Mouse (Mus musculus) monocyte, adult 2 months (primary cell): ENCODE data around the gene Gne.

Experiments used
- DNase-seq, 2 experiments: peaks; one replicate each; pipeline ENCODE4 v3.0.0; 2022; ENCODE audit warnings: low spot score in 2 of 2, low read depth in 1 of 2

The Gne gene

GRCm38 (mm10) chr4:44083945-44084344, at the start of gene Gne:
Gne (minus strand) TSS chr4:44084177.
- no peak for DNase-seq

DNA sequence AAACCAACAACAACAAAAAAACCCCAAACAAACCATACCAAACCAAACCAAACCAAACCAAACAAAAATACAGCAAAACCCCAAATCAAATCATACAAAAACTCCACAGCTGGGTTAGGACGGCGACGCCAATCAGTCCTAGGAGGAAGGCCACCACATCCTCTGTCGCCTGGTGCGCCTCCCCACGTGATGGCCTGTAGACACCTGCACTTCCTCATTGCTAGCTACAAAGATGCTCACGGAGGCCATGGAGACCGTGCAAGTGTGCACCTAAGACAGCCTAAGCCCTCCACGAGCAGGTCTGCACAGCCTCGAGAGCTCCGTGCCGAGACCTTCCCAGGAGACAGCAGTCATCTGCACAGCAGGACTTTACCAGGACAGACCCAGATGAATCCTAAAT, 42.8 kb upstream of the Gne start:
- DNase-seq, result no peak

DNA sequence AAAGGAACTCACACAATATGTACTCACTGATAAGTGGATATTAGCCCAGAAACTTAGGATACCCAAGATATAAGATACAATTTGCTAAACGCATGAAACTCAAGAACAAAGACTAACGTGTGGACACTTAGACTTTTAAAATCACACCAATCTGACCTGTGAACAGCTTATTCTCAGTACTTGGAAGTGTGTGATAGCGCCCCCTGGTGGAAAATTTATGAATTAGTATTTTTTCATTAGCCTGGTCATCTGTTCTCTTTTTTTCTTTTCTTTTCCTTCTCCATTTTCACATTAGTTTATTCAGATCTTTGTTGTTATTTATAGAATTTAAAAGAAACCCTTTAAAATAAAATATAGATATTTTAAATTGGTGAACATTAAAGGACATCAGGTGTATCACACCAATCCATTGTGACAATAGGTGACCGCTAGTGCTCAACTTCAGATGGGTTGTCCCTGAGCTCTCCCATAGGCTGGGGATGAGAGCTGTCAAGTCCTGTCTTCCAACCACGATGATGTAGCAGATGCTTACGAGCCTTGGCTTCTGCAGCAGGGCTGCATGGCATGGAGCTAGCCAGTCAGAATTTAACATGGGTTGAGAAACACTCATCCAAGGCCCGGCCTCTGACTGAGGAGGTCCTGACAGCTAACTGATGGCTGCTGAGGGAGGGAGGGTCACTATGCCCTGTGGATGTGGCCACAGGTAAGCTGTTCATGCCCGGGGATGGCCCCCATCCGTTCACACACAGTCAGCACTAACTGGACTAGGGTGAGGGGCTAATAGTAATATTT, 35.6 kb upstream of the Gne start:
- DNase-seq, result no peak

DNA sequence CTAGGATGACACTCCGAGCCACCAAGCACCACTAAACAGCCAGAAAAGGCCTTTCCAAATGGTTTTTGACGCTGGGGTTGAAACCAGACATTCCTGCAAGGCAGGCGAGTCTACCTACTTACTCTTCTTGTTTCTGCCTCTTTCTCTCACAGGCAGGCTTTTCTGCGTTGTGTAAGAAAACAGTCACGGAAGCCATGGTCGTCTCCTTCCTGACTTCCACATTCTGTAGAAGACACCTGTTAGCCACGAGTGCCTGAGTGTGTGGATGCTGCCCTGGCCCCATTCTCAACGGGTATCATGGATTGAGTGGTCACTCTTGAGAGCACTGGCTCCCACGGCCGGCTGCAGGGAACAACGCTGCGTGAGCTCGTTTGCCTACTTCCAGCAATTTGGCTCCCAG, 31.1 kb upstream of the Gne start:
- DNase-seq, result no peak

DNA sequence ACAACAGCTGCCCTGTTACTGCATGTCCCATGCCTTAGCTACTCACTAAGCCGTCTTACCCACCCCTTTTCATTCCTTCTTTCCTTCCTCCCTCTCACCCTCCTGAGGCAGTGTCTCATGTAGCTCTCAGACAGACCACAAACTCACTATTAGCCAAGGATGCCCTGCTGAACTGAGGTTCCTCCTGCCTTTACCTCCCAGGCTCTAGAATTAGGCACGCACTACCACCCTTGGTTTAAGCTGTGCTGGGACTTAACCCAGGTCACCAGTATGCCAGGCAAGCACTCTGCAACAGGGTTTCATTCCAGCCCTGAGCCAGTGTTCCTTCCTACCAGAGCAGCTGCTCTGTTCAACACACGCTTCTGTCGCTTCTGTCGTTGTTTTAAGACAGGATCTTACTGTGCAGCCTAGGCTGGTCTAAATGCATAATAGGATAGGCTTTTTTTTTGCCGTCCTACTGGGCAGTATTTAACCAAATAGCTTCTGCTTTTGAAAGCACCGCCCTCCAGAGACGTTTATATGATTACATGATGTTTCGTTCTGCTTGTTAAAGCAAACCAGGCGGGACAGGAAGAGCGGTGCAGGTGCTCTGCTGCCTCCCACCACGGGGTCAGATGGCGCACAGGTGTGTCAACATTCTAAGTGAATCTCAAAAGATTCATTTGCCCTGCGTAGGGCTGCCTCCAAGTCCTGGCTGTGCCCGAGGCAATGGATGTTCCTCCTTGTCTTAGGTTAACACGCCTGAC, 29.6 kb upstream of the Gne start:
- DNase-seq, result no peak

DNA sequence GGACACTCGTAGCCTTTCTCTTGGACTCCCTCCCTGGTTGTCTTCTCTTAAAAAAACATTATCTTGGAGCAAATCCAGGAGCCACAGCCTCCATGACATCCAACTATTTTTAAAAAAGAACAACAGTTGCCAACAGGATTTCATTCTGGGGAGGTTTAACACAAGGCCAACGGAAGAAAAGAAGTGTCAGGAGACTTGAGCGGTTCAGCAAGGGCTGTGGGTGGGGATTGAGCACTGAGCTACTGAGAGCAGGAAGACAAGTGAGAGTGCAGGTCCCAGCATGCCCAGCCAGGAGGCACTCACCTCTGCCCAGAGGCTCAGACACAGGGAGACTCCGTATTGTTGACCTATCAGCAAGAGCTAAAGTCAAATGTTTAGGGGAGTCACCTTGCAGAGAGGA, 28.8 kb upstream of the Gne start:
- no peak for DNase-seq

- DNase-seq, result no peak
Measured at GRCm38 (mm10) chr4:44110771-44111170, 26.8 kb upstream of the Gne start.

- no peak for DNase-seq
Measured at GRCm38 (mm10) chr4:44108297-44108696, 24.3 kb upstream of the Gne start.

- DNase-seq, result no peak
Measured at GRCm38 (mm10) chr4:44107339-44107738, 23.4 kb upstream of the Gne start.

- no peak for DNase-seq
Measured at GRCm38 (mm10) chr4:44106297-44106821, 22.4 kb upstream of the Gne start.

DNA sequence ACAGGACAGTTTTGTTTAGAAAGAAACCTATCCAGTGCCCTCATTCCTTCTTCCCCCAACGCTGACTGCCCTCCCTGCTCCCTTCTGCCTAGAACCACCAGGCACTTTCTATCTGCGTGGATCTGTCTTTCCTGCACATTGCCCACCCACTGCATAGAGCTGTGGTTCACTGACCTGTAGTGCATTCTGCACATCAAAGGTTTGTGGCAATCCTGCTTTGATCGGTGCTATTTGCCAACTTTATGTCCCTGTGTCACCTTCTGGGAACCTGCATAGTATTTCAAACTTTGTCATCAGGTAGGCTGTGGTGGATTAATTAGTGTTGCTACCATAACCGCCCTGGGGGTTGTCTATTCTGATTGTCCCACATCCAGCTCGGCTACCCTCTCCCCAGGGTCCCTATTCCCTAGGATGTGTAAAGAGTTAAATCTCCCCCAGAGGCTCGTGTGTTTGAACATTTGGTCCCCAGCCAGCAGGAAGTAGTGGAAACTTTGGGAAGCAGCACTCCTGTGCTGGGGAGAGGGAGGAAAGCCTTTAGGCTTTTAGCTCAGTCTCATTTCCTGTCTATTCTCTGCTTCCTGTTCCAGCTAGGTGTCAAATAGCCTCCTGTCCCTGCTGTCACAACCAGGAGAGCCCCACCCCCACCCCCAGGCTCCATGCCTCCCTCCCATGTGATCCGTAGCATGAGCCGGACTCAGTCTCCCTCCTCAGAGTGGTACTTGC, 20.4 kb upstream of the Gne start:
- no peak for DNase-seq

DNA sequence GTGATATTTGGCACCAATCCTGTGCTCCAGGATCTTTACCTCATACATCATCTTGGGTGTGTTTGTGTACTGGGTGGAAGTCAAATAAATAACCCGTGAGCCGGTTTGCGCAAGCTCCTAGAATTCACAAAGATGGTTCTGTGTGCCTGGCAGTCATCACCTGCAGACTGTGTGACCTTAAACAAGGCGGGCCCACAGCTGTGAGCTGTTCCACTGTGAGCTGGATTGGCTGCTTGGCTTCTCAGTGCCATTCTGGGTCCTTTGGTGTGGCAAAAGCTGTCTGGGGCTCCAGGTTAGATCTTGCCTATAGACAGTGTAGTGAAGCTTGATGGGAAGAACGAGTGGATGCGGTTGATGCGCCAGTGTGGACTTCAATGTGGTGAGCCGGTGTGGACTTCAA, 19.6 kb upstream of the Gne start:
- DNase-seq, result no peak

DNA sequence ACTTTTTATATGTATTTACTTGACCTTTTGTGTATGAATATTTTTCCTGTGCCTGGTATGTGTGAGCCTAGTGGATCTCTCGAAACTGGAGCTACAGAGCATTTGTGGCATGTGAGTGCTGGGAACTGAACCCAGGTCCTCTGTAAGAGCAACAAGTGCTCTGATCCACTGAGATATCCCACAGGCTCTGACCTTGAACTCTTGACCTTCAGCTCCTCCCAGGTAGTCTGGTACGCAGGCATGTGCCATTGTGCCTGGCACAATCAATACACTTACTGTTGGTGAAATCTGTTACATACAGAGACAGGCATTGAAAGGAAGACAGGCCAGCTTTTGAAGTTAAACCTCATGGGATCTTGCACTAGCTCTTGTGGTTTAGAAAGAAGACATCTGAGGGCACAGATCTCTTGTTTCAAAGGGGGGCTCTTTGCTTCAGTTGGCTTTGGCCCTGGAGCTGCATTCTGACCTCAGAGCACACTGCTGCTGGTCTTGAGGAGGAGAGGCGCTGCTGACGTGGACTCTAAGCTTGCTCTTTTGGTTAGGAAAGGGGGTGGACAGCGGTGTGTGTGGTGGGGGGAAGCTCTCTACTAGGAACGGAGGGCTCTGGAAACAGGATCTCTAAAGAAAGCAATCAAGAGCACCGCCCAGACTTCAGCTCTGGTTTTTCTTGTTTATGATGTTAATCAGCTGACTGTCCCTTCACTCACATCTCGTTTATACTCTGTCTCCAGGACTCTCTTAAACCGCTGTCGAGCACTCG, 13.8 kb upstream of the Gne start:
- DNase-seq, result no peak

DNA sequence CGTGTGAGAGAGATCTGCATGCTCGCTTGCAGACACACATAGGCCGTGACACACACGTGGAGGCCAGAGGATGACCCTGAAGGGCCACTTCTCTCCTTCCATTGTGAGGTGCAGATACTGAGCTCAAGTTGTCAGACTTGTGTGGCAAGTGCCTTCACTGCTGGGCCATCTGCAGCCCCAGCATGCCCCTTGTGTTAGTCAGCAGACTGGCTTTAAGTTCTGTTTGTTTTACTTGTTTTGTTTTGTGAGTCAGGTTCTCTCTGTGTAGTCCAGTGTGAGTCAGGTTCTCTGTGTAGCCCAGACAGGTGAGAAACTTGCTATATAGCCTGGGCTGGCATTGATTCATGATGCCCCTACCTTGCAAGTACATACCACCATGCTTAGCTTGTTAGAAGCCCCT, 10.5 kb upstream of the Gne start:
- DNase-seq, result no peak

GRCm38 (mm10) chr4:44092359-44092758, 8.4 kb upstream of the Gne start:
- no peak for DNase-seq

- no peak for DNase-seq
Measured at GRCm38 (mm10) chr4:44085566-44085965, 1.6 kb upstream of the Gne start.

DNA sequence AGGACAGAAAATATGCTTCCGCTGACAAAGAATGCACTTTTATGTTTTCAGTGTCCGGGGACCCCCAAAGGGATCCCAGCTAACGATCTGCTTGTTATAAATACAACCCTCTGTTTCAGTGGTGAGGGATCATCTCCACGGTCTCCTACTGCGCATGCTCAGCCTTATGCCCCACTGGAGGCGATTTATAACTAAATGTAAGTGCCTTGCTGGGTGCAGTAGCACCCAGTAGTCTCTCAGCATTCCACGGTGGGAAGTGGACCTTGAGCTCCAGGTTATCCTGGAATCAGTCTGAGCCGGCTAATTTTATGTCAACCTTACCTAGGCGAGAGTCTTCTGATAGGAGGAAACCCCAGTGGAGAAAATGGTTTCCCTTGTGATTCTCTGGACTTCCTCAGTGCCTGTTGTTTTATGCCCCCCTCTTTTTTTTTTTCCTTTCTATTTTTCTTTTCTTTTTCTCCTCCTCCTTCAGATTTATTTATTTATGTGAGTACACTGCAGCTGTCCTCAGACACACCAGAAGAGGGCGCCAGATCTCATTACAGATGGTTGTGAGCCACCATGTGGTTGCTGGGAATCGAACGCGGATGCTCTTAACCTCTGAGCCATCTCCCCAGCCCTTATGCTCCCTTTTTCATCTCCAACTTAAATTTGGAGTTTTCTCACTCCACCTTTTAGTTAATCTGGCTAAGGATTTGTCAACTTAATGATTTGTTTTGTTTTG, 787 bp upstream of the Gne start:
- DNase-seq, result no peak

GRCm38 (mm10) chr4:44078358-44078933, 5.5 kb downstream of the Gne start:
- DNase-seq, result no peak

- DNase-seq, result no peak
Measured at GRCm38 (mm10) chr4:44074422-44074821, 9.6 kb downstream of the Gne start.

GRCm38 (mm10) chr4:44073799-44074198, 10.2 kb downstream of the Gne start:
- DNase-seq, result no peak
